Mouse (Mus musculus): ENCODE measurements around the gene Zfhx3.

The Zfhx3 gene

GRCm38 (mm10) chr8:108750806-108751205, 808.4 kb downstream of the Zfhx3 start:
- no peak for DNase-seq (ENCODE audit: low spot score)

- DNase-seq (ENCODE audit: low spot score) = no peak
Measured at GRCm38 (mm10) chr8:108754556-108754955, 812.1 kb downstream of the Zfhx3 start.

- no peak for DNase-seq (ENCODE audit: low spot score)
Measured at GRCm38 (mm10) chr8:108755400-108756325, 813.2 kb downstream of the Zfhx3 start.

GRCm38 (mm10) chr8:108759511-108760330, 817.3 kb downstream of the Zfhx3 start:
- peak; percentile 21 for DNase-seq (ENCODE audit: low spot score)

- DNase-seq (ENCODE audit: low spot score) = no peak
Measured at GRCm38 (mm10) chr8:108760745-108761144, 818.3 kb downstream of the Zfhx3 start.

- no peak for DNase-seq (ENCODE audit: low spot score)
Measured at GRCm38 (mm10) chr8:108762567-108762966, 820.1 kb downstream of the Zfhx3 start.

GRCm38 (mm10) chr8:108764403-108765194, 822.2 kb downstream of the Zfhx3 start:
- no peak for DNase-seq (ENCODE audit: low spot score)

GRCm38 (mm10) chr8:108766102-108766501, 823.7 kb downstream of the Zfhx3 start:
- no peak for DNase-seq (ENCODE audit: low spot score)

- DNase-seq (ENCODE audit: low spot score) = no peak
Measured at GRCm38 (mm10) chr8:108768051-108768450, 825.6 kb downstream of the Zfhx3 start.

- no peak for DNase-seq (ENCODE audit: low spot score)
Measured at GRCm38 (mm10) chr8:108770334-108770733, 827.9 kb downstream of the Zfhx3 start.

GRCm38 (mm10) chr8:108773436-108773835, 831.0 kb downstream of the Zfhx3 start:
- DNase-seq (ENCODE audit: low spot score) = no peak

GRCm38 (mm10) chr8:108778063-108778462, 835.6 kb downstream of the Zfhx3 start:
- DNase-seq (ENCODE audit: low spot score) = no peak

- no peak for DNase-seq (ENCODE audit: low spot score)
Measured at GRCm38 (mm10) chr8:108778551-108778950, 836.1 kb downstream of the Zfhx3 start.

- no peak for DNase-seq (ENCODE audit: low spot score)
Measured at GRCm38 (mm10) chr8:108780766-108781165, 838.3 kb downstream of the Zfhx3 start.

- no peak for DNase-seq (ENCODE audit: low spot score)
Measured at GRCm38 (mm10) chr8:108781192-108781591, 838.7 kb downstream of the Zfhx3 start.

- no peak for DNase-seq (ENCODE audit: low spot score)
Measured at GRCm38 (mm10) chr8:108783155-108783554, 840.7 kb downstream of the Zfhx3 start.

- no peak for DNase-seq (ENCODE audit: low spot score)
Measured at GRCm38 (mm10) chr8:108788156-108788761, 845.8 kb downstream of the Zfhx3 start.

GRCm38 (mm10) chr8:108788762-108789157, 846.3 kb downstream of the Zfhx3 start:
- no peak for DNase-seq (ENCODE audit: low spot score)

- DNase-seq (ENCODE audit: low spot score) = peak; percentile 37
Measured at GRCm38 (mm10) chr8:108790559-108791293, 848.3 kb downstream of the Zfhx3 start.

GRCm38 (mm10) chr8:108796076-108796475, 853.6 kb downstream of the Zfhx3 start:
- no peak for DNase-seq (ENCODE audit: low spot score)

GRCm38 (mm10) chr8:108796882-108797281, 854.4 kb downstream of the Zfhx3 start:
- no peak for DNase-seq (ENCODE audit: low spot score)
